Mouse (Mus musculus): Measurements from ENCODE around the gene Twf1. TPM values are rescaled to one million over a fixed set of nuclear protein-coding genes. Genes with fewer than 3 reads are reported as not detected.

The Twf1 gene
- 51.8 and 58.5 TPM in 2 replicates for polyA plus RNA-seq (2012; rRNA removed)

DNA sequence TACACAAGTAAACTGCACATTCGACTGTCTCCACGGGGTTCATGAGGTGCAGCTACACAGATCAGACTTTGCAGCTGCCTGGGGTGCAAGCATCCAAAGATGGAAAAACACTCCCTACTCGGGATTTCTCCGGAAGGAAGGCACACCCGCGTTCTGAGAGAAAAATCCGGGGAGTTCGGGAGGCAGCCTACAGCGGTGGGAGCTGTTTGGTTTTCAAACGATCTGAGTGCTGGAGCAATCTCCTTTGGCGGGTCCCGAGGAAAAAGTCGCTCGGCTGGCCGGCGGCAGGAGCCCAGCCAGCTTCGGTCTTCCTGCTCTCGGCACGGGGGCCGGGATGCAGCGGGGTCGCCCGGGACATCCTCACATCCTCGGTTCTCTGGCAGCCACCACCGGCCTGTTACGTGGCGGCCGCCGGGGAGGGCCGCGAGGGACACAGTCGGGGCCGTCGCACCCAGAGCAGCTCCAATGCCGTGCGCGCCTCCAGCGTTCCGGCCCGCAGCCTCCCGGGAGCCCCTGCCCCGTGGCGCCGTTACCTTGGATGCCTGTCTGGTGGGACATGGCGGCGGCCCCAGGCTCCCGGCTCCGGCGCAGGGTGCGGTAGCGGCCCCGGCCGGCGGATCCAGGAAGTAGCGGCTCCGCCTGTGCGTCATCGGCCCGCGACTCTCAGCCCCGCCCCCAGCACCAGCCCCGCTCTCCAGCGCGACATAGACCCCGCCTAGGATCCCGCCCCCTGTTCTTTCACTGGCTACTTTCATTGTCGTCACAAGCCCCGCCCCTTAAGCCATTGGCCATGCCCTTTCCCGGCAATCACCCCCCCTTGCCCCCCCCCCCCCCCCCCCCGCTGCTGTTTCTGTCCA lies at the start of gene Twf1:
TSS of gene Twf1 (minus strand) at position 671 of the 857 bp plus-strand sequence.

DNA sequence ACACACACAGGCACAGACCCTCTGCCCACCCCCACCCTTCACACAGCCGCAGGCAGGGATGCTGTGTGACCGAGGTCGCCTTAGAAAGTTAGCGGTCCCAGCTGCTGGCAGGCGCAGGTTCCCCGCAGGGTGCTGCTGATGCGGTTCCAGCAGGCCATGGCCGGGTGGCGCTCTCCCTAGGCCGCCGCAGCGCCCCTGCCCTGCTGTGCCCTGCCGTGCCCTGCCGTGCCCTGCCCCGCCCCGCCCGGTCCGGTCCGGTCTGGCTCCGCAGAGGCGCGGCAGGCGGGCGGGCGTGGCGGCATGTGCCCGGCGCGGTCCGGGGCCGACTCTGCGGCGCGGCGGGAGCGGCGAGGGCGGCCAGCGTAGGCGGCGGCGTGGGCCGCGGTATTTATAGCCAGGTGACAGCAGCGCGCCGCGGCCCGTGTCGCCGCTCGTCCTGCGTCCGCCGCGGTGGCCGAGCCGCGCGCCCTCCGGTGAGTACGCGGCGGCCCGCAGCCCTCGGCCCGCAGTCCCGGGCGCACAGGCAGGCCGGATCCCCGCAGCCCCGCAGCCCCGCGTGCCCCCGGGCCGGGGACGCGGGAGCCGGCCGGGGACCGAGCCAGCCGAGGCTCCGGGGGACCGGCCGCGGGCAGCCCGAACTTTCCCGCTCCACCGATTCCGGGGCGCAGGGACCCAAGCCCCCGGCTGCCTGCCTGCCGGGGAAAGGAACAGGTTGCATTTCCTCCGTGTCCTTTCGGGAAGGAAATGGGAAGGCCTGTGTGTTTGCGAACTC lies 39.3 kb upstream of the Twf1 start, which contains the start of gene Tmem117:
TSS of gene Tmem117 (plus strand) at position 403 of the 772 bp plus-strand sequence.

DNA sequence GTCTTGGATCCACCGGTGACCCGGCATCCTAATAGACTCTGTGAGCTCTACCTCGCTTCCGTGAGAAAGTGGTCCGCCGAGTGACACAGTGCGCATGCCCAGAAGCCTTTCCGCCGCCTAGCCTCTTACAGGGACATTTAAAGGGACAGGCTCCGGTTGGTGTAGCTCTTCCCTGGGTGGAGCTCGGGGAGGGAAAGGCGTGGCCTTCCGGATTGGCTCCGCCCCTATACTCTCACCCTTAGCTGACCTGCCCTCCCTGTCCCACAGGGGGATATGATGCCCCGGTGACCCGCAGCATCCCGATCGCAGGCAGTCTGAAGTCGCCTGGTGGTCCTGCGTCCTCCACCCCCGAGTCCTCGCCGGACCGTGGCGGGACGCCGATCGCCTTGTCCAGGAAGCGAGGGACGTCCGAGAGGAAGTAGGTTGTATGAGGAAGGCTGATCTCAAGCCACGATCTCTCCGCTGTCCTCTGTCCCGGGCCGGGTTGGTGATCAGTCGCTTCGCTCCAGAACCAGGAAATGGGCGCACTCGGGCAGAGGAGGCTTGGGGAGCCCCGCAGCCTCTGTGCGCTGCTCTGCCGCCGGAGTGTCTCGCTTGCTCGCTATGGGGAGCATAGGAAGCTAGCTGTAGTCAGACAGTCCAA lies 46.2 kb downstream of the Twf1 start, which contains the start of the genes Pus7l and Irak4:
TSS of gene Pus7l (minus strand) at position 139 of the 643 bp plus-strand sequence.
TSS of gene Irak4 (plus strand) at position 235 of the 643 bp plus-strand sequence.

Other genes with a start within 250 kb of the Twf1 start
- 7.5 and 9.6 TPM in 2 replicates for gene Adamts20, start 124.5 kb downstream of the Twf1 start, polyA plus RNA-seq (2012; rRNA removed)
- gene Pus7l, start 46.3 kb downstream of the Twf1 start, polyA plus RNA-seq (2012; rRNA removed) = 6.6 and 8.2 TPM in 2 replicates
- gene Irak4, start 46.2 kb downstream of the Twf1 start, polyA plus RNA-seq (2012; rRNA removed) = 2.2 TPM in 2 replicates
- gene Tmem117, start 39.3 kb upstream of the Twf1 start, polyA plus RNA-seq (2012; rRNA removed) = 0.41 and 0.67 TPM in 2 replicates

Measured in central nervous system, embryonic 11.5 days (tissue).